Mouse (Mus musculus) testis, adult 2 months (tissue): ENCODE results near the gene Slc39a11.

Experiments
- CTCF ChIP-seq: fragments of 200-500 bp; IDR thresholded peaks from 2 replicates; pipeline ENCODE4 v1.5.1; 2012; ENCODE audit warnings: low read depth, mild to moderate bottlenecking, inconsistent platforms, low read length, moderate library complexity; ENCODE audit not compliant: control insufficient read depth, insufficient read depth, insufficient replicate concordance
- POLR2A ChIP-seq: fragments of 200-500 bp; IDR thresholded peaks from 2 replicates; pipeline ENCODE4 v1.6.1; 2012; ENCODE audit warnings: low read depth, mild to moderate bottlenecking, inconsistent platforms, low read length, moderate library complexity; ENCODE audit not compliant: control insufficient read depth

DNA sequence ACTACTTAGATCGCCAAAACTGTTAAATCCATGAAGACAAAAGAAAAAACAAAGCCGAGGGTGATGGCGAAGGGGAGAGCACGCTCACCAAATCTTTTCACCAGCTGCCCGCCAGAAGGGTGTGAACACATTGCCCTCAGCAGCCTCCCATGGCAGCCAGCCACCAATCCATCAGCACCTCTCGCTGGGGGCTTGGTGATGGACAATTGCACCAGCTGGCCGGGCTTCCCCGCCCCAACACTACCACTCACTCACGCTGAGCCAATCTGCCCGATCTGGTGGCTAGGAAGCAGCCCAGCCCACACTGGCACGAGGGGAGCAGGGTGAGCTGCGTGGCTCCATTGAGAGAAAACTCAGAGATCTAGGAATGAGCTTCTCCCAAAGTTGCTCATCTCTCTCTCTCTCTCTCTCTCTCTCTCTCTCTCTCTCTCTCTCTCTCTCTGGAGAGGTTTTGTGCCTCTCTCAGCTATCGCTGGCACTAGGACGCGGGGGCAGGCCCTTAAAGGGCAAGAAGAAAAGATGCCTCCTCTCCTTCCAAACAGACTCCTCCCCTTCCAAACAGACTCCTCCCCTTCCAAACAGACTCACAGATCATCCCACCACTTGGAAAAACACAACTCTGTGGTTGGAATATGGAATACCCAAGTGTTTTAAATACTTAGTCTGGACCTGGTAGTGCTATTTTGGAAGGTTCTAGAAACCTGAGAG lies 110.2 kb downstream of the Slc39a11 start:
- TF ChIP-seq POLR2A (no peak), CTCF (no peak)
